Mouse (Mus musculus): ENCODE data around the gene Hoxb9.

Hoxb9 gene

GRCm38 (mm10) chr11:96298895-96299667 is 27.8 kb downstream of the Hoxb9 start:
- no peak for DNase-seq (ENCODE audit: low read depth, low spot score)

- no peak for DNase-seq (ENCODE audit: low read depth, low spot score)
Measured at GRCm38 (mm10) chr11:96299781-96300180, 28.5 kb downstream of the Hoxb9 start.

GRCm38 (mm10) chr11:96300354-96301063 is 29.3 kb downstream of the Hoxb9 start:
- peak; percentile 54 for DNase-seq (ENCODE audit: low read depth, low spot score)

GRCm38 (mm10) chr11:96301064-96301431 is 29.8 kb downstream of the Hoxb9 start:
- DNase-seq (ENCODE audit: low read depth, low spot score), result no peak

GRCm38 (mm10) chr11:96301837-96302236 is 30.6 kb downstream of the Hoxb9 start:
- no peak for DNase-seq (ENCODE audit: low read depth, low spot score)

GRCm38 (mm10) chr11:96302381-96303150 is 31.3 kb downstream of the Hoxb9 start:
- no peak for DNase-seq (ENCODE audit: low read depth, low spot score)

- DNase-seq (ENCODE audit: low read depth, low spot score), result peak; percentile 82
Measured at GRCm38 (mm10) chr11:96303151-96304099, 32.2 kb downstream of the Hoxb9 start, which contains the start of gene Hoxb5. Gene Hoxb5, plus strand, starts transcription at chr11:96303336.

- no peak for DNase-seq (ENCODE audit: low read depth, low spot score)
Measured at GRCm38 (mm10) chr11:96304381-96305195, 33.3 kb downstream of the Hoxb9 start.

GRCm38 (mm10) chr11:96305505-96306182 is 34.4 kb downstream of the Hoxb9 start:
- no peak for DNase-seq (ENCODE audit: low read depth, low spot score)

GRCm38 (mm10) chr11:96306183-96306907 is 35.1 kb downstream of the Hoxb9 start:
- DNase-seq (ENCODE audit: low read depth, low spot score), result no peak

- no peak for DNase-seq (ENCODE audit: low read depth, low spot score)
Measured at GRCm38 (mm10) chr11:96306908-96307269, 35.6 kb downstream of the Hoxb9 start.

- no peak for DNase-seq (ENCODE audit: low read depth, low spot score)
Measured at GRCm38 (mm10) chr11:96308763-96309162, 37.5 kb downstream of the Hoxb9 start.

GRCm38 (mm10) chr11:96309288-96309687 is 38.0 kb downstream of the Hoxb9 start:
- DNase-seq (ENCODE audit: low read depth, low spot score), result no peak

- DNase-seq (ENCODE audit: low read depth, low spot score), result no peak
Measured at GRCm38 (mm10) chr11:96310183-96310938, 39.1 kb downstream of the Hoxb9 start.

GRCm38 (mm10) chr11:96311097-96311496 is 39.8 kb downstream of the Hoxb9 start:
- DNase-seq (ENCODE audit: low read depth, low spot score), result no peak

- DNase-seq (ENCODE audit: low read depth, low spot score), result peak; percentile 85
Measured at GRCm38 (mm10) chr11:96311520-96312417, 40.5 kb downstream of the Hoxb9 start.

GRCm38 (mm10) chr11:96313134-96313533 is 41.9 kb downstream of the Hoxb9 start:
- DNase-seq (ENCODE audit: low read depth, low spot score), result no peak

All from R1 (cell line).